8 mouse cellular contexts compared by ENCODE assay signal in genomic region chr4:148591171-148591630, GRCm38 (mm10). TPM values are rescaled to one million over a fixed set of nuclear protein-coding genes. Genes with fewer than 3 reads are reported as not detected.
DNase-seq lines count a peak whose midpoint lies in the region; ATAC-seq lines count a peak whose summit lies in the region.

Gene Srm (plus strand): TSS chr4:148591503.

- peak; percentile 97 for DNase-seq in CD4-positive helper T cell, adult 2 months (ENCODE audit: low read depth, low spot score)
- peak; percentile 95 for DNase-seq in brain, embryonic 18.5 days (ENCODE audit: low read depth, low spot score)
- peak; percentile 99 for DNase-seq in kidney, postnatal 10 days
- DNase-seq in natural killer cell, adult 2 months (ENCODE audit: low spot score in 2 of 2) = peak; percentile 91 to 94

- peak within 1 kb of the TSS; percentile 95 for H3K4me3 ChIP-seq in heart, embryonic 12.5 days
- H3K4me3 ChIP-seq in liver, embryonic 12.5 days = peak within 1 kb of the TSS; percentile 93
- peak within 1 kb of the TSS; percentile 100 for H3K4me3 ChIP-seq in stomach, embryonic 15.5 days (replicated peaks)

- H3K9me3 ChIP-seq in heart, embryonic 12.5 days (replicated peaks) = no peaks in the 10 kb centered on the region
- H3K9me3 ChIP-seq in liver, embryonic 12.5 days (replicated peaks) = no peaks in the 10 kb centered on the region
- H3K9me3 ChIP-seq in stomach, embryonic 15.5 days = no peaks in the 10 kb centered on the region

- H3K4me1 ChIP-seq in heart, embryonic 12.5 days (replicated peaks) = peaks cover 23% of the 10 kb centered on the region
- H3K4me1 ChIP-seq in liver, embryonic 12.5 days = peaks cover 58% of the 10 kb centered on the region
- H3K4me1 ChIP-seq in stomach, embryonic 15.5 days = peaks cover 12% of the 10 kb centered on the region

- ATAC-seq in erythroid progenitor cell, adult 5-6 weeks (replicated peaks; ENCODE audit: low FRiP score, poor library complexity, severe bottlenecking) = peak; percentile 100
- peak; percentile 99 for ATAC-seq in heart, embryonic 12.5 days (ENCODE audit: insufficient number of reproducible peaks, low FRiP score)
- peak; percentile 98 for ATAC-seq in liver, embryonic 12.5 days
- ATAC-seq in stomach, embryonic 15.5 days (ENCODE audit: insufficient read depth, low FRiP score, low read depth) = peak; percentile 99

- peak within 1 kb of the TSS; percentile 70 for H3K27ac ChIP-seq in heart, embryonic 12.5 days (ENCODE audit: poor library complexity, severe bottlenecking)
- peak within 1 kb of the TSS; percentile 78 for H3K27ac ChIP-seq in liver, embryonic 12.5 days
- H3K27ac ChIP-seq in stomach, embryonic 15.5 days = peak within 1 kb of the TSS; percentile 55

- H3K4me2 ChIP-seq in heart, embryonic 12.5 days = peak within 1 kb of the TSS; percentile 94
- H3K4me2 ChIP-seq in liver, embryonic 12.5 days = peak within 1 kb of the TSS; percentile 98
- H3K4me2 ChIP-seq in stomach, embryonic 15.5 days = peak within 1 kb of the TSS; percentile 87

- H3K9ac ChIP-seq in heart, embryonic 12.5 days = peak within 1 kb of the TSS; percentile 88
- peak within 1 kb of the TSS; percentile 90 for H3K9ac ChIP-seq in liver, embryonic 12.5 days
- H3K9ac ChIP-seq in stomach, embryonic 15.5 days = peak within 1 kb of the TSS; percentile 92

- H3K36me3 ChIP-seq in heart, embryonic 12.5 days = peaks cover 35% of the 10 kb centered on the region
- H3K36me3 ChIP-seq in liver, embryonic 12.5 days = peaks cover 41% of the 10 kb centered on the region
- peaks cover 31% of the 10 kb centered on the region for H3K36me3 ChIP-seq in stomach, embryonic 15.5 days

- WGBS in heart, embryonic 12.5 days = under 1% methylated on average over 50 of the region's 50 CpGs
- 0% methylated on average over 37 of the region's 50 CpGs for WGBS in liver, embryonic 12.5 days (ENCODE audit: insufficient replicate concordance)
- WGBS in stomach, embryonic 15.5 days = 1% methylated on average over 48 of the region's 50 CpGs

- H3K27me3 ChIP-seq in heart, embryonic 12.5 days (replicated peaks) = no peaks in the 10 kb centered on the region
- no peaks in the 10 kb centered on the region for H3K27me3 ChIP-seq in liver, embryonic 12.5 days (replicated peaks)
- H3K27me3 ChIP-seq in stomach, embryonic 15.5 days (replicated peaks) = no peaks in the 10 kb centered on the region

RNA-seq across cellular contexts. Expression of gene Srm, which starts in this region (rescaled TPM):
- 11.3 and 14.1 TPM in 2 replicates for total RNA-seq in erythroid progenitor cell, adult 5-6 weeks (2015; ENCODE audit: low replicate concordance)
- total RNA-seq in erythroid progenitor cell, adult 5-6 weeks (2017; ENCODE audit: low replicate concordance) = 1.0 and 4.5 TPM in 2 replicates
- 129 and 135 TPM in 2 replicates for polyA plus RNA-seq in heart, embryonic 12.5 days (2016; fragmentation: Nextera tagmentation; extraction: Ambion mirVana)
- polyA plus RNA-seq in liver, embryonic 12.5 days (2016; fragmentation: Nextera tagmentation; extraction: Ambion mirVana) = 358 and 387 TPM in 2 replicates
- polyA plus RNA-seq in stomach, embryonic 15.5 days (2015; fragmentation: Nextera tagmentation; extraction: Ambion mirVana) = 222 and 230 TPM in 2 replicates

Comparison
In these comparisons a context has a peak if more than half of its experiments do, and no peak if none do; other contexts are left out.
1. Peak in every context shown above with its lines: DNase-seq, ATAC-seq, H3K4me3 ChIP-seq and H3K27ac ChIP-seq.